Mouse (Mus musculus) ES-E14 (cell line): Measurements from ENCODE around the gene Abhd18.
"Not testable (repeated sequence)": the region's sequence is repeated elsewhere in the genome, so short reads cannot be mapped to it uniquely, and the experiment has no call there.

Experiments
- MAFK ChIP-seq: IDR thresholded peaks from 2 replicates; pipeline ENCODE4 v1.6.1; 2014; ENCODE audit warnings: mild to moderate bottlenecking, low read depth, low read length, inconsistent platforms; ENCODE audit not compliant: insufficient read depth
- ZC3H11A ChIP-seq: IDR thresholded peaks from 2 replicates; pipeline ENCODE4 v1.6.1; 2012; ENCODE audit warnings: low read depth, mild to moderate bottlenecking, inconsistent platforms, low read length, borderline replicate concordance

DNA sequence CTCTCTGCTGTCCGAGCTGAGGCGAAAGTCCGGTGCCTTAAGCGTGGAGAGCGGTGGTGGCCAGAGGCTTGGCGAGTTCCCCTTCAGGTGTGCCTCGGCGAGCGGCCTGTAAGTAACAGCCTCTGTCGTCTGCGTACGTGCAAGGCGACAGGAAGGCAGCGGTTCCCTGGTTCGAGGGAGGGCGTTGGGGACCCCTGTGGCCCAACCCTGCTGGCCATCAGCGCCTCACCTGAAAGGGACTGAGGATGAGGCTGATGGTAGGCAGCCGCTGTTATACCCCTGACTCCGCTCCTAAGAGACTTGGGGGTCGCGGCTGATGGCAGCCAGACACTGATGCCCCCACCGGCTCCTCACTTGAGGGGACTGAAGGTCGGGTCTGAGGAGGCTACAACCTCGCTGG is 47.6 kb downstream of the Abhd18 start:
- not testable (repeated sequence) for TF ChIP-seq ZC3H11A, MAFK
